Mouse (Mus musculus): ENCODE measurements around the gene Mark2. TPM values are rescaled to one million over a fixed set of nuclear protein-coding genes. Genes with fewer than 3 reads are reported as not detected.

The Mark2 gene
- polyA plus RNA-seq, 1 experiment from 2014 or later: 57.8 TPM

DNA sequence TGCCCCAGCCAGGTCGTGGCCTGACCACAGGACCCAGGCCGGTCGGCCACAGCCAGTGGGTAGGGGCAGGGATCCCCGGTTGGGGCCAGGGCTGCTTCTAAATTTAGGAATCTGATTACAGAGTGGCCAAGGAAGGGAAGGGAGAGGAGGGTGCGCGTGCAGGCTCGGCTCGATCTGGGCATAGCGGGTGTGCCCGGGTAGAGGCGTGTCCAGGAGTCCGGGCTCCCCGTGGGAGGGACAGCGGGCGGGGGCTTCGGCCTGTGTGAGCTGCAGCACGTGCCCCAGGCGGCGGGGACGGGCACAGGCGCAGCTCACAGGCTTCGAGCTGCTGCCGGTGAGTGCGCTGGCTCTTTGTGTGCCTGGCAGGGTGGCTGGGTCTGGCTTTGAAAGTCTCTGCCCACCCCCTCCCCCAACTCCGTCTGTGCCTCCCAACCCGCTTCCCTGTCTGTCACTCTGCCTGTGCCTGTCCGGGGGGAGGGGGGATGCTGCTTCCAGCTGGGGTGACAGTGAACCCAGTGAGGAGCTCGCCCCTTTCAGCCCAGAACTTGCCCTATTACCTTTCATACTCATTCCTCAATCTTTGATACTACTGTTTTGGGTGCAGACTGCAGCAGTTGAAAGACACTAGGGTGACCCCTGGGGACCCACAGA, 74.4 kb downstream of the Mark2 start, which contains the start of gene Rcor2:
Rcor2 (plus strand) TSS at position 235 of the 651 bp plus-strand sequence.
- Histone ChIP-seq H3K36me3 (ENCODE audit: insufficient read depth) (peaks cover 18% of the 10 kb centered on the region), H3K4me2 (peak within 1 kb of the TSS; percentile 89), H3K27me3 (ENCODE audit: insufficient read depth, low read length) (no peaks in the 10 kb centered on the region), H3K27ac (ENCODE audit: low read depth) (peak within 1 kb of the TSS; percentile 93), H3K4me1 (ENCODE audit: insufficient read depth) (peaks cover 38% of the 10 kb centered on the region), H3K4me3 (ENCODE audit: low read depth, low read length) (peak within 1 kb of the TSS; percentile 81), H3K9me3 (ENCODE audit: low read depth, low read length) (peaks cover 4% of the 10 kb centered on the region; the same call in 1 of the 2 replicates), H3K9ac (peak within 1 kb of the TSS; percentile 81)
- DNase-seq: peak; percentile 75
- no peak for TF ChIP-seq CTCF (IDR thresholded peaks at IDR 0.05; ENCODE audit: low read depth)
- 3% methylated on average over 28 of the region's 28 CpGs for WGBS
- ATAC-seq (ENCODE audit: insufficient read depth): peak; percentile 22

DNA sequence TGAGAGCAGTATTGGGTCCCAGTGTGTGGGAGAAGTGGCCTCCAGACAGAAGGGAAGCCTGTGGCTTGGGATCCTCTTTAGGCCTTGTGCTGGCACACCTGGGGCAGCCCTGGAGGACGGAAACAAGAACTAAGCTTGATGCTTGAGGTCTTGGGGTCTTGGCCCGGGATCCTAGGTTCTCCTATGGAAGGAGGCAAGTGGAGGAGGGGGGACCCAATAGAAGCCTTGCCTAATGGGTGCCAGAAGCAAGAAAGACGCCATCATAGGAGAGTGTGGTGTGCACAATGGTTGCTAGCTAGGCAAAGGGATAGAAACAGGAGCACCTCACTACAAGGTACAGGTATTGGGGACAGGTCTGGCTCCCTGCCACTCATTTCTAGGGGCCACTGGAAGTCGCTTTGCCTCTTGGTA, 75.2 kb downstream of the Mark2 start:
- Histone ChIP-seq H3K4me2 (peak overlapping the region; percentile 89), H3K27me3 (ENCODE audit: insufficient read depth, low read length) (no peaks in the 10 kb centered on the region), H3K36me3 (ENCODE audit: insufficient read depth) (peaks cover 10% of the 10 kb centered on the region), H3K9ac (0 out of 2 replicates have a peak overlapping the region, but pooled peaks have one; percentile 6), H3K27ac (ENCODE audit: low read depth) (peak overlapping the region; percentile 93), H3K4me3 (ENCODE audit: low read depth, low read length) (no peak overlapping the region), H3K4me1 (ENCODE audit: insufficient read depth) (peaks cover 38% of the 10 kb centered on the region), H3K9me3 (ENCODE audit: low read depth, low read length) (peaks cover 6% of the 10 kb centered on the region; the same call in 1 of the 2 replicates)
- DNase-seq (no peak), ATAC-seq (ENCODE audit: insufficient read depth) (no peak)
- TF ChIP-seq CTCF (IDR thresholded peaks at IDR 0.05; ENCODE audit: low read depth): no peak
- 52% methylated on average over 4 of the region's 4 CpGs for WGBS

DNA sequence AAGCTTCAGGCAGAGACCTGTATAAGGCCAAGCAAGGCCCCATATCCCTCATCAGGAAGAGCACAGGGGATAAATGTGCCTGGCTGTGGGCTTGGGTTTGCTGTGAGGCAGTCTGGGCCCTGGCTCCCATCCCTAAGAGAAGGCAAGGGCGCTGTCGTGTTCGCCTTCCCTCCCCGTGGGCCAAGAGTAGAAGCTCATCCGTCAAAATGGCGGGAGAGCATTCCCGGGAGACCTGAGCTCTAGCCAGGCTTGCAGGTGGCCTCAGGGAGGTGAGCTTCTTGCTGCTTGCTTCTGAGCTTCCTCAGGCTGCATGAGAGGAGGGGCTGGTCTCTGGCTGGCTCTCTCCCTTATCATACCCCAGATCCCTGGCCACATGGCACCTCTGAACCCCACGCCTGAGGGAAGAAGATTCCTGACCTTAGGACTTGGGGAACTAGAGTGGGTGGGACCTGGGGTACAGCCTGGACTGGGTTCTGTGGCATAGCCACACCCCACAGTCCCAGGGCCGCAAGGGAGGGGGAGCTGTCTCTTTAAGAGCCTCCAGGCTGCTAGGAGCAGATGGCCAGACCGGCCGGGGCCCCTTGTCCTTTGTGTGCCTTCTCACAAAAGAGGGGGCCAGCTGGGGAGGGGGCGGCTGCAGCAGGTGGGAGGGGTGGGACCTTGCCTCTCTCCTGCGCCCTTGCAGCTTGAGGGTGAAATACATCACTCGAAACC, 76.0 kb downstream of the Mark2 start:
- DNase-seq (peak; percentile 44), ATAC-seq (ENCODE audit: insufficient read depth) (0 out of 2 replicates have a peak, but pooled peaks have one; percentile 4)
- no peak overlapping the region for H3K4me3 ChIP-seq (ENCODE audit: low read depth, low read length)
- TF ChIP-seq CTCF (IDR thresholded peaks at IDR 0.05; ENCODE audit: low read depth): no peak
- H3K27ac ChIP-seq (ENCODE audit: low read depth): peak overlapping the region; percentile 65; the same call in 1 of the 2 replicates
- WGBS: 21% methylated on average over 14 of the region's 14 CpGs
- no peak overlapping the region; the same call in 1 of the 2 replicates for H3K9ac ChIP-seq
- peaks cover 3% of the 10 kb centered on the region; the same call in 1 of the 2 replicates for H3K36me3 ChIP-seq (ENCODE audit: insufficient read depth)
- H3K27me3 ChIP-seq (ENCODE audit: insufficient read depth, low read length): no peaks in the 10 kb centered on the region
- peak overlapping the region; percentile 89 for H3K4me2 ChIP-seq
- peaks cover 6% of the 10 kb centered on the region; the same call in 1 of the 2 replicates for H3K9me3 ChIP-seq (ENCODE audit: low read depth, low read length)
- peaks cover 38% of the 10 kb centered on the region for H3K4me1 ChIP-seq (ENCODE audit: insufficient read depth)

DNA sequence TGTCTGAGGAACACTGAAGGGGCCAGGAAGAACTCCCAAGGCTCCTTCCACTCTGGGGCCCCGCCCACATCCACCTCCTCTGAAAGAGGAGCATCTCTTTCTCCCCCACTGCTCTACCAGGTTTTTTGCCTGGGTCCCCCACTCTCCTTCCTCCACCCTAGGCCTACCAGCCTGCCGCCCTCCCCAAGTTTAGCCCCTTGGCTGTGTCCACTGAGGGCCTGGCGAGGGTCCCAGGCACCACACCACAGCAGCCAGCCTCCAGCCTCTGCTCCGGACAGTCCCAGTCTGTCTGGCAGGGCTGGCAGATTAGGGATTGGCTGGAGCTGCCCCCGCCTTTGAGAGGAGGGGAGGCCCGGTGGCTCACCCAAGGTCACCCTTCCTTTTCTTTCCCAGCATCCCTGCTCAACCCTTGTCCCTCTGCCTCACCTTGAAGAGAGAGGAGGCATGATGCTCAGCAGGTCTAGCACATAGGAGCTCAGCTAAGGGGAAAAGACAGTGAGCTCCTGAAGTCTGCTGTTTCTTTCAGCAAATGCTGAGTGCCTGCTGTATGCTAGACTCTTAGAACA, 76.8 kb downstream of the Mark2 start:
- ATAC-seq (ENCODE audit: insufficient read depth) (no peak), DNase-seq (peak; percentile 22)
- Histone ChIP-seq H3K27me3 (ENCODE audit: insufficient read depth, low read length) (no peaks in the 10 kb centered on the region), H3K4me2 (0 out of 2 replicates have a peak overlapping the region, but pooled peaks have one; percentile 15), H3K4me1 (ENCODE audit: insufficient read depth) (peaks cover 36% of the 10 kb centered on the region), H3K9me3 (ENCODE audit: low read depth, low read length) (peaks cover 6% of the 10 kb centered on the region; the same call in 1 of the 2 replicates), H3K9ac (no peak overlapping the region), H3K36me3 (ENCODE audit: insufficient read depth) (no peaks in the 10 kb centered on the region), H3K4me3 (ENCODE audit: low read depth, low read length) (no peak overlapping the region), H3K27ac (ENCODE audit: low read depth) (peak overlapping the region; percentile 65; the same call in 1 of the 2 replicates)
- 24% methylated on average over 6 of the region's 6 CpGs for WGBS
- TF ChIP-seq CTCF (IDR thresholded peaks at IDR 0.05; ENCODE audit: low read depth): no peak

DNA sequence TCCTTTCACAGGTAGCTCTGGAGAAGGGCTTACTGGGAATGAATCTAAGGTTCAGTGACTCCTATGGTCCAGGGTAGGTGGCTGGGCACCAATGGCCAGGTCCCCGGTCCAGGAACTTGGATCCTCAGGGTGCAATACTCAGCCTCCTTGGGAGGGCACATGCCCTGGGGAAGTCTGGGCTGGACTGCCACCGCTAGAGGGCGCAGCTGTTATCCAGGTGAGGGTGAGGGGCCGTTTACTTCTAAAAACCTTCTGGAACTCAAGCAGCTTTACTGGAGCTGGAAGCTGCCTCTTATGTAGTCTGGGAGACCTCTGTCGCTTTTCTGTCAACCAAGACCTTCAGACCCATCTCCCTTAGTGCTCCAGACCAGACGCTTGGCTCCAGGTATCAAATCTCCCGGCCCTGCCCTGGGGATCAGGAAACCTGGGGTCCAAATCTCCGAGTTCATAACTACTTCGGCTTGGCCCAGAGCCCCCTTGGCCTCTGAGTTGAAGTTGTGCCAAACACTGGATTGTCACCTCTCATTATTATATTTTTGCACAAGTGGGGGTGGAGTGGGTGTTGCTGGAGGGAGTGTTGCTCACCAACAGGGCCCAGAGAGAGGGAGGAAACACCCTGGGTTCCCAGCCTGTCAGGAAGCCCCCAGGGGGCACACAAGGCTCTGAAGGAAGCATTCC, 77.4 kb downstream of the Mark2 start:
- Histone ChIP-seq H3K27ac (ENCODE audit: low read depth) (peak overlapping the region; percentile 3; the same call in 1 of the 2 replicates), H3K9ac (no peak overlapping the region), H3K4me1 (ENCODE audit: insufficient read depth) (peaks cover 29% of the 10 kb centered on the region), H3K27me3 (ENCODE audit: insufficient read depth, low read length) (no peaks in the 10 kb centered on the region), H3K36me3 (ENCODE audit: insufficient read depth) (no peaks in the 10 kb centered on the region), H3K9me3 (ENCODE audit: low read depth, low read length) (peaks cover 6% of the 10 kb centered on the region; the same call in 1 of the 2 replicates), H3K4me2 (no peak overlapping the region), H3K4me3 (ENCODE audit: low read depth, low read length) (no peak overlapping the region)
- ATAC-seq (ENCODE audit: insufficient read depth): no peak
- TF ChIP-seq CTCF (IDR thresholded peaks at IDR 0.05; ENCODE audit: low read depth): peak; percentile 92
- WGBS: 13% methylated on average over 9 of the region's 9 CpGs
- DNase-seq: peak; percentile 90

DNA sequence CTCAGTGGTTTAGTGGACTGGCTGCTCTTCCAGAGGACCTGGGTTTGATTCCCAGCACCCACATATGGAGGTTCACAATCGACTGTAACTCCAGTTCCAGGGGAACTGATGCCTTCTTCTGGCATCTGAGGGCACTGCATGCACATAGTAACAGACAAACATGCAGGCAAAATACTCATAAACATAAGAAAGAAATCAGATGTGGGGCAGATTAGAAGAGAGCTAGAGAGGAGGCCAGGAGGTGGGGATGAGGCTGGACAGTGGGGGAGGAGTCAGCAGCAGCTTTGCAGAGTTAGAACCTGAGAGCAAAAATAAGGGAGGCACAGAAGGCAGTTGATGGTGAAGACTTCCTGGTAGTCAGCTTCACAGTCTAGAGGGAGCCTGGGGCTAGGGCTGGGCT, 79.1 kb downstream of the Mark2 start:
- 78% methylated on average over 1 of the region's 1 CpGs for WGBS

More for the DNA sequence above, 79.1 kb downstream of the Mark2 start:
- DNase-seq: no peak
- Histone ChIP-seq H3K9ac (no peak overlapping the region), H3K36me3 (ENCODE audit: insufficient read depth) (no peaks in the 10 kb centered on the region), H3K4me1 (ENCODE audit: insufficient read depth) (peaks cover 24% of the 10 kb centered on the region), H3K4me2 (no peak overlapping the region), H3K9me3 (ENCODE audit: low read depth, low read length) (peaks cover 6% of the 10 kb centered on the region; the same call in 1 of the 2 replicates), H3K27ac (ENCODE audit: low read depth) (no peak overlapping the region), H3K4me3 (ENCODE audit: low read depth, low read length) (no peak overlapping the region), H3K27me3 (ENCODE audit: insufficient read depth, low read length) (no peaks in the 10 kb centered on the region)
- ATAC-seq (ENCODE audit: insufficient read depth): no peak
- no peak for TF ChIP-seq CTCF (IDR thresholded peaks at IDR 0.05; ENCODE audit: low read depth)
